Mouse (Mus musculus): Measurements from ENCODE around the gene Srrm4.

GRCm38 (mm10) chr5:116406507-116406906 is 185.1 kb downstream of the Srrm4 start:
- TF ChIP-seq EP300 (IDR thresholded peaks at IDR 0.05; ENCODE audit: low read depth) (no peak), CTCF (IDR thresholded peaks at IDR 0.05; ENCODE audit: low read depth) (no peak)

Data from heart, postnatal 0 days (tissue).